Mouse (Mus musculus) lung, postnatal 0 days (tissue): ENCODE data around the gene Fabp1. TPM values are rescaled to one million over a fixed set of nuclear protein-coding genes. Genes with fewer than 3 reads are reported as not detected.

Experiments used
- ATAC-seq: fragments of 200-750 bp; cut with Nextera tagmentation; 2 replicates; pipeline ENCODE4 v1.8.0; 2017; ENCODE audit warnings: moderate library complexity
- DNase-seq: peaks from one replicate; pipeline ENCODE4 v3.0.0-alpha.2; 2016; ENCODE audit warnings: low spot score
- H3K27ac ChIP-seq: fragments of 300-500 bp; sonication (generic); 2 replicates; pipeline ENCODE4 v1.5.1; 2014; ENCODE audit warnings: antibody characterized with exemption, mild to moderate bottlenecking, low read length, mixed read lengths
- H3K27me3 ChIP-seq: fragments of 300-500 bp; sonication (generic); replicated peaks from 2 replicates; pipeline ENCODE4 v1.6.1; 2014; ENCODE audit warnings: low read length, mixed read lengths; ENCODE audit not compliant: insufficient read depth
- H3K36me3 ChIP-seq: fragments of 300-500 bp; sonication (generic); 2 replicates; pipeline ENCODE4 v1.6.1; 2014; ENCODE audit warnings: low read length, mixed read lengths; ENCODE audit not compliant: insufficient read depth
- H3K4me1 ChIP-seq: fragments of 300-500 bp; sonication (generic); 2 replicates; pipeline ENCODE4 v1.6.1; 2014; ENCODE audit warnings: antibody characterized with exemption, low read depth, low read length, mixed read lengths; ENCODE audit not compliant: insufficient read depth
- H3K4me2 ChIP-seq: fragments of 300-500 bp; sonication (generic); replicated peaks from 2 replicates; pipeline ENCODE4 v1.6.1; 2014; ENCODE audit warnings: low read depth, mild to moderate bottlenecking, low read length, moderate library complexity, mixed read lengths
- H3K4me3 ChIP-seq: fragments of 300-500 bp; sonication (generic); 2 replicates; pipeline ENCODE4 v1.5.1; 2014; ENCODE audit warnings: low read depth, low read length
- H3K9ac ChIP-seq: fragments of 300-500 bp; sonication (generic); replicated peaks from 2 replicates; pipeline ENCODE4 v1.6.1; 2014; ENCODE audit warnings: low read depth, mild to moderate bottlenecking
- H3K9me3 ChIP-seq: fragments of 300-500 bp; sonication (generic); 2 replicates; pipeline ENCODE4 v1.6.1; 2016; ENCODE audit warnings: low read length, mixed read lengths
- CTCF ChIP-seq: IDR thresholded peaks from 2 replicates; pipeline ENCODE4 v1.5.1; 2016; ENCODE audit warnings: antibody characterized with exemption, mild to moderate bottlenecking
- EP300 ChIP-seq: IDR thresholded peaks from 2 replicates; pipeline ENCODE4 v1.6.1; 2016; ENCODE audit warnings: antibody characterized with exemption, mild to moderate bottlenecking, control low read depth
- whole genome bisulfite sequencing: fragments of 180-500 bp; shearing (Covaris S2); extraction: QIAGEN DNeasy Blood & Tissue Kit; methylation state at CpG from one replicate; pipeline ENCODE4 v1.1.7; 2014; 5-methylcytosine and 5-hydroxymethylcytosine counted together
- polyA plus RNA-seq: library from polyadenylated mRNA; unstranded; fragments of >200 nt; fragmentation: Nextera tagmentation; extraction: Ambion mirVana; gene quantifications from 2 replicates; pipeline ENCODE4 v1.2.1, GENCODE M21; 2015

Fabp1 gene
- polyA plus RNA-seq, 1 experiment from 2014 or later, result 1.2 TPM

DNA sequence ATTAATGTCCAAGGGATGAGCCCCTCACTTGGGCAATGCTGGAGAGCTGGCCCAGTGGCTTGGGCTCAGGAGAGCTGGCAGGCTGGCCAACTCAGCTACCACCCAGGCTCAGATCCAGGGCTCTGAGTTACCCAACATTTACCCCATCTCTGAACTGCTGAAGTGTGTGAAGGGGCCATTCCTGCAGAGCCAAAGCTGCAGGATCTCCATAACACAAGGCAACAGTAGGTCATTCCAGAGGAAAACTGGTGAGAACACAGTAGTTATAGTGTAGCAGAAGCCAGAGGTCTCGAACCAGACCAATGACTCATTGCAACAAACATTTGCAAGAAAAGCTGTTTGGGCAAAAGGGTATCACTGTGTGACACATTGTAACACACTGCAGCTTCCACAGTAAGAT, 43.2 kb downstream of the Fabp1 start:
- Histone ChIP-seq H3K9ac (no peak overlapping the region), H3K27ac (no peak overlapping the region), H3K4me2 (no peak overlapping the region), H3K4me3 (no peak overlapping the region), H3K4me1 (no peaks in the 10 kb centered on the region), H3K27me3 (no peaks in the 10 kb centered on the region), H3K36me3 (no peaks in the 10 kb centered on the region), H3K9me3 (no peaks in the 10 kb centered on the region)
- WGBS, result 82% methylated on average over 1 of the region's 1 CpGs
- ATAC-seq (no peak), DNase-seq (no peak)
- TF ChIP-seq CTCF (no peak), EP300 (no peak)

DNA sequence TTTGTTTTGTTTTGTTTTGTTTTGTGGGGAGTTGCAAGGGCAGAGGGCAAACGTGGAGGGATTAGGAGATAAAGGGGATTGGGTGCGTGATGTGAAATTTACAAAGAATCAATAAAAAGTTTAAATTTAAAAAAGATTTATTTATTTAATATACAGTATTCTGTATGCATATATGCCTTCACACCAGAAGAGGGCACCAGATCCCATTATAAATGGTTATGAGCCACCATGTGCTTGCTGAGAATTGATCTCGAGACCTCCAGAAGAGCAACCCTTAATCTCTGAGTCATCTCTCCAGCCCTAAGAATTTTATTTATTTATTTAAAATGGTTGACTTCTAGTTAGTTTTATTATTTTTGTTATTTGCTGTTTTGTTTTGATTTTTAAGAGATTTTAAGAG, 43.6 kb downstream of the Fabp1 start:
- Histone ChIP-seq H3K4me2 (no peak overlapping the region), H3K27ac (no peak overlapping the region), H3K36me3 (no peaks in the 10 kb centered on the region), H3K9ac (no peak overlapping the region), H3K27me3 (no peaks in the 10 kb centered on the region), H3K9me3 (no peaks in the 10 kb centered on the region), H3K4me3 (no peak overlapping the region), H3K4me1 (no peaks in the 10 kb centered on the region)
- no peak for ATAC-seq
- no peak for DNase-seq
- 81% methylated on average over 3 of the region's 3 CpGs for WGBS
- TF ChIP-seq CTCF (no peak), EP300 (no peak)

DNA sequence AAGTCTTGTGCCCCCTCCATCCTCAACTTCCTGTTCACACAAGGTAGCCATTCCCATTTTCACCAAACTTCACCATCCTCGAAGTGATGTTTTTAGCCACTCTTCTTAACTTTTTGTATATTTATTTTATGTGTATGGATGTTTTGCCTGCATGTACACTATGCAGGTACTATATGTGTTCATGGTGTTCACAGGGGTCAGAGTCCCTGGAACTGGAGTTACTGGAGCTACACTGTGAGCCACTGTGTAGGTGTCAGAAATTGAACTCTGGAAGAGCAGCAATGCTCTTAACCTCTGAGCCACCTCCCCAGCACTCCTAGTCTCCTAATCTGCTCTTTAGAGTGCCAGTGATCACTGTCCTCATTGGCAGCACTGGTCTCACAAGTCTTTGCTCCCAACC, 48.8 kb downstream of the Fabp1 start:
- 89% methylated on average over 1 of the region's 1 CpGs for WGBS
- H3K4me3 ChIP-seq, result no peak overlapping the region
- H3K9ac ChIP-seq, result no peak overlapping the region

DNA sequence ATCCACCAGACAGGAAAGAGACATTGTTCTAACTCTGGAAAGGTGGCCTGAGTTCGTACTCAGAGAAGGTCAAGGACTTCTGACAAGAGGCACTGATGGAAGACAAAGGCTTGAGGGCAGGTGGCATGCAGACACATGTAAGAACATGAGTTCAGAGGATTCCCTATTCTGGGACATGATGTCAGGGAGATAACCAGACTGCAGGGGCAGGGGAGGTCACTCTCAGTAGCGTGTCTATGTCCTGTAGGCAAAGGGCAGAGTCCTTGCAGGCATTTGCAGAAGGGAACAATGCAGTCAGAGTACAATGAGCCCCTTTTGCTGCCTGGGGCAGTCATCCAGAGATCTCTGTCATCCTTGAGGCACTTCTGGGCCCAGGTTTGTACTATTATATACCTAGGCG, 50.0 kb downstream of the Fabp1 start:
- no peaks in the 10 kb centered on the region for H3K9me3 ChIP-seq
- no peaks in the 10 kb centered on the region for H3K27me3 ChIP-seq
- H3K36me3 ChIP-seq, result no peaks in the 10 kb centered on the region
- no peak overlapping the region for H3K9ac ChIP-seq
- H3K4me1 ChIP-seq, result no peaks in the 10 kb centered on the region
- DNase-seq (no peak), ATAC-seq (no peak)
- whole genome bisulfite sequencing, result 50% methylated on average over 3 of the region's 3 CpGs
- no peak overlapping the region for H3K4me2 ChIP-seq
- TF ChIP-seq EP300 (no peak), CTCF (no peak)
- H3K27ac ChIP-seq, result no peak overlapping the region
- H3K4me3 ChIP-seq, result no peak overlapping the region

More for the DNA sequence above, 48.8 kb downstream of the Fabp1 start:
- ATAC-seq (no peak), DNase-seq (no peak)
- H3K4me2 ChIP-seq, result no peak overlapping the region
- H3K27ac ChIP-seq, result no peak overlapping the region
- no peaks in the 10 kb centered on the region for H3K4me1 ChIP-seq
- H3K36me3 ChIP-seq, result no peaks in the 10 kb centered on the region
- H3K9me3 ChIP-seq, result no peaks in the 10 kb centered on the region
- H3K27me3 ChIP-seq, result no peaks in the 10 kb centered on the region
- TF ChIP-seq CTCF (no peak), EP300 (no peak)

DNA sequence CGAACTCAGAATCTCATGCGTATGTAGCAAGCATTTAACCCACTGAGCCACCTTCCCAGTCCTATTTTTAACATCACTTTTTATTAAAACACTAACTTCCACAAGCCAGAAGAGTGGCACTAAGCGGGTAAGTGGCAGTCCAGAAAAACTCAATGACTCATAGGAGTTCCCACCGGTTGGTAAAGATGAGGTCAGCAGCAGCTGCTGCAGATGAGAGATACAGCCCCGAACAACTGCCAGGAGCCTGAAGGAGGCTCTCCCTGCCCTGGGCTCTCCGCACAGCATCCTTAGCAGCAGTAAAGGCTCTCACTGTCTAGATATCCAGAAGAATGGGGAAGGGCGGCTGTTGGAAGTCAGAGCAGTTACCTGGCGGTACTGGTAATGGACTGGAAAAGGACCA, 51.3 kb downstream of the Fabp1 start:
- H3K4me3 ChIP-seq, result no peak overlapping the region
- H3K27me3 ChIP-seq, result no peaks in the 10 kb centered on the region
- no peaks in the 10 kb centered on the region for H3K4me1 ChIP-seq
- H3K4me2 ChIP-seq, result no peak overlapping the region
- H3K9ac ChIP-seq, result no peak overlapping the region
- ATAC-seq (no peak), DNase-seq (no peak)
- 77% methylated on average over 8 of the region's 8 CpGs for WGBS
- no peaks in the 10 kb centered on the region for H3K9me3 ChIP-seq
- TF ChIP-seq CTCF, result no peak
- no peak for TF ChIP-seq EP300
- H3K36me3 ChIP-seq, result no peaks in the 10 kb centered on the region
- H3K27ac ChIP-seq, result no peak overlapping the region

DNA sequence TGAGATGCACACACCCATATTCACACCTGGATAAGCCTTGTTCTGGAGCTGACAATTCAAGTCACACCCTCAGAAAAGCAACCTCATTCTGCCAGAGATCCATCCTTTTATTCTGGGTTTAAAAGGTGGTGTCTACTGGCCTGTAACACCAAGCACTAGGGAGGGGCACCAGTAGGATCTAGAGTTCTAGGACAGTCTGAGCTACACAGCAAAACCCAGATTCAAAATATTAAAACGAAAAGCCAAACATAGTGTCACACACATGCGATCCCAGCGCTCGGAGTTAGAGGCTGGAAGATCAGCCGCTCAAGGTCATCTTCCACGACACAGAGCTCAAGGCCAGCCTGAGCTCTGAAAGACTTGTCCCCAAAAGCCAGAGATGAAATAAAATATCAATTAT, 54.8 kb downstream of the Fabp1 start:
- ATAC-seq (no peak), DNase-seq (no peak)
- Histone ChIP-seq H3K27me3 (no peaks in the 10 kb centered on the region), H3K36me3 (no peaks in the 10 kb centered on the region), H3K4me2 (no peak overlapping the region), H3K9me3 (no peaks in the 10 kb centered on the region), H3K27ac (no peak overlapping the region), H3K9ac (no peak overlapping the region), H3K4me1 (no peaks in the 10 kb centered on the region), H3K4me3 (no peak overlapping the region)
- no peak for TF ChIP-seq EP300
- TF ChIP-seq CTCF, result no peak
- WGBS, result 85% methylated on average over 6 of the region's 6 CpGs

Other genes with a start within 250 kb of the Fabp1 start
- not detected in 2 replicates for gene Foxi3, start 243.3 kb upstream of the Fabp1 start, polyA plus RNA-seq
- 15.0 and 15.4 TPM in 2 replicates for gene Thnsl2, start 55.4 kb upstream of the Fabp1 start, polyA plus RNA-seq
- 72.3 and 80.6 TPM in 2 replicates for gene Krcc1, start 71.8 kb downstream of the Fabp1 start, polyA plus RNA-seq
- gene Smyd1, start 122.4 kb downstream of the Fabp1 start, polyA plus RNA-seq, result 0.80 and 1.2 TPM in 2 replicates
- gene Cd8b1, start 123.0 kb downstream of the Fabp1 start, polyA plus RNA-seq, result 0.23 and 0.24 TPM in 2 replicates
- gene Cd8a, start 173.6 kb downstream of the Fabp1 start, polyA plus RNA-seq, result 0.10 TPM in 1 of 2 replicates, not detected in the other
- 12.5 and 13.0 TPM in 2 replicates for gene Rmnd5a, start 240.8 kb downstream of the Fabp1 start, polyA plus RNA-seq